Comparison of ENCODE assay signal across 9 mouse cellular contexts in the genomic region with DNA sequence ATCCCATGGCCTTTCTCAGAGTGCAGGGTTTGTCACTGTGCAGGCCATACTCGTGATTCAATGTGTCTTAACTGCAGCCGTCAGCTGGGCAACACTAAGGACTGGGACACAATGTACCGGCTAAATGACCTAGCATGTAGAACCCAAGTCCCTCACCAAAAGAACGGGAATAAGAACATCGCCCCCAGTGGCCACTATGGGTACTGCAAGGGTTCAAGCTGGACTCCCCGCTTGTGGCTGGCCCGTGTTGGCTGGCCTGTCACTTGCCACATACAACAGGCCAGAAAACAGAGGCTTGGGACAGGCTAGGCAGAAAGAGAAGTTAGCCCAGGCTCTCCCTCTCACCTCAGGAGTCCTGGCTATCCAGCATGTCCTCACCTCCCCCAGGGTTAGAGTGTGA.
DNase-seq lines count a peak whose midpoint lies in the region; ATAC-seq and TF ChIP-seq lines count a peak whose summit lies in the region.
"Had no signal": no experiment of that assay in that cellular context is flagged by ENCODE, and none has a peak within 500 bp of the region (broad histone marks: within the 10 kb centered on the region; RNA-seq: fewer than 3 reads in every experiment).

No protein-coding gene starts in this region.

- H3K4me1 ChIP-seq in kidney, embryonic 15.5 days = peaks cover 19% of the 10 kb centered on the region
- no peaks in the 10 kb centered on the region for H3K4me1 ChIP-seq in CH12.LX (ENCODE audit: control insufficient read depth in 1 of 2, insufficient read depth in 2 of 2)
- no peaks in the 10 kb centered on the region for H3K4me1 ChIP-seq in liver, embryonic 14.5 days (replicated peaks; ENCODE audit: control insufficient read depth in 2 of 2, insufficient read depth in 2 of 2, low read length in 1 of 2)
- H3K4me1 ChIP-seq in testis, adult 2 months (ENCODE audit: control insufficient read depth, insufficient read depth, low read length) = peaks cover 18% of the 10 kb centered on the region

- no peak for TF ChIP-seq EP300 in CH12.LX (IDR thresholded peaks at IDR 0.05; ENCODE audit: low read length)
- no peak for TF ChIP-seq EP300 in liver, embryonic 14.5 days (IDR thresholded peaks at IDR 0.05; ENCODE audit: low read depth)

- TF ChIP-seq CTCF in CH12.LX (conservative IDR thresholded peaks at IDR 0.05 in 1 of 2, IDR thresholded peaks at IDR 0.05 in 1 of 2; ENCODE audit: low read depth in 2 of 2, low read length in 2 of 2) = peak; percentile 55 to 62; a peak in 3 of 4 replicates
- TF ChIP-seq CTCF in liver, embryonic 14.5 days (IDR thresholded peaks at IDR 0.05; ENCODE audit: low read depth) = peak; percentile 89
- peak; percentile 95 for TF ChIP-seq CTCF in testis, adult 2 months (IDR thresholded peaks at IDR 0.05; ENCODE audit: control insufficient read depth, insufficient read depth, insufficient replicate concordance, low read depth, low read length)

- H3K9ac ChIP-seq in kidney, embryonic 15.5 days = no peak overlapping the region
- H3K9ac ChIP-seq in CH12.LX (ENCODE audit: insufficient read depth, low read depth) = no peak overlapping the region
- no peak overlapping the region for H3K9ac ChIP-seq in liver, embryonic 14.5 days (replicated peaks)
- H3K9ac ChIP-seq: embryonic facial prominence, embryonic 13.5 days had no signal

- H3K4me3 ChIP-seq in kidney, embryonic 15.5 days (replicated peaks) = no peak overlapping the region
- no peak overlapping the region for H3K4me3 ChIP-seq in CH12.LX (replicated peaks in 1 of 3; ENCODE audit: low read depth in 2 of 3, low read length in 2 of 3, poor library complexity in 1 of 3)
- H3K4me3 ChIP-seq in liver, embryonic 14.5 days (ENCODE audit: insufficient read depth in 1 of 2, low read depth in 2 of 2, low read length in 2 of 2) = no peak overlapping the region
- no peak overlapping the region for H3K4me3 ChIP-seq in testis, adult 2 months (ENCODE audit: control insufficient read depth, low read depth, low read length)
- H3K4me3 ChIP-seq: embryonic facial prominence, embryonic 13.5 days had no signal

- H3K27me3 ChIP-seq in kidney, embryonic 15.5 days = peaks cover 52% of the 10 kb centered on the region
- H3K27me3 ChIP-seq in CH12.LX (replicated peaks) = no peaks in the 10 kb centered on the region
- no peaks in the 10 kb centered on the region; the same call in 1 of the 2 replicates for H3K27me3 ChIP-seq in liver, embryonic 14.5 days (ENCODE audit: control insufficient read depth, insufficient read depth, low read length)
- no peaks in the 10 kb centered on the region; the same call in 1 of the 2 replicates for H3K27me3 ChIP-seq in testis, adult 2 months (ENCODE audit: control insufficient read depth, insufficient read depth, low read length)

- no peak for TF ChIP-seq POLR2A in CH12.LX (IDR thresholded peaks at IDR 0.05; ENCODE audit: low read depth, low read length)
- TF ChIP-seq POLR2A in testis, adult 2 months (IDR thresholded peaks at IDR 0.05; ENCODE audit: control insufficient read depth, low read depth, low read length) = no peak

- WGBS in kidney, embryonic 15.5 days = 43% methylated on average over 7 of the region's 7 CpGs
- 27% methylated on average over 7 of the region's 7 CpGs for WGBS in liver, embryonic 14.5 days (ENCODE audit: insufficient replicate concordance)

- no peak for TF ChIP-seq RAD21 in CH12.LX (IDR thresholded peaks at IDR 0.05; ENCODE audit: low read depth, low read length)

- peak; percentile 26 for DNase-seq in kidney, adult 11 months
- DNase-seq in CH12.LX (ENCODE audit: extremely low read depth) = no peak
- peak; percentile 42 to 63 for DNase-seq in adrenal gland, adult 18-20 months (ENCODE audit: low spot score in 2 of 2)
- peak in 2 of 3 experiments; percentile 7 to 10 for DNase-seq in liver, embryonic 14.5 days (ENCODE audit: low read depth in 3 of 3, low spot score in 3 of 3)
- DNase-seq in urinary bladder, postnatal 4 days (ENCODE audit: low spot score in 2 of 2) = no peak

- H3K79me2 ChIP-seq in CH12.LX (replicated peaks; ENCODE audit: control insufficient read depth, extremely low read depth, insufficient read depth, poor library complexity, severe bottlenecking) = no peaks in the 10 kb centered on the region

- H3K36me3 ChIP-seq in kidney, embryonic 15.5 days = no peaks in the 10 kb centered on the region
- H3K36me3 ChIP-seq in CH12.LX (replicated peaks in 1 of 2; ENCODE audit: control insufficient read depth in 1 of 2, insufficient read depth in 1 of 2, low read length in 1 of 2) = no peaks in the 10 kb centered on the region
- H3K36me3 ChIP-seq in liver, embryonic 14.5 days (replicated peaks; ENCODE audit: control insufficient read depth, insufficient read depth, low read depth) = no peaks in the 10 kb centered on the region
- no peaks in the 10 kb centered on the region for H3K36me3 ChIP-seq in testis, adult 2 months (ENCODE audit: control insufficient read depth, insufficient read depth, low read length)
- H3K36me3 ChIP-seq: embryonic facial prominence, embryonic 13.5 days had no signal

- H3K4me2 ChIP-seq in kidney, embryonic 15.5 days = no peak overlapping the region
- H3K4me2 ChIP-seq in CH12.LX (ENCODE audit: insufficient read depth, low read depth, poor library complexity, severe bottlenecking) = no peak overlapping the region
- H3K4me2 ChIP-seq in liver, embryonic 14.5 days (ENCODE audit: low read depth) = no peak overlapping the region
- H3K4me2 ChIP-seq: embryonic facial prominence, embryonic 13.5 days had no signal

- dilution Hi-C loops in CH12.LX (cut with MboI; ENCODE audit: extremely low pct_ligation_motif_present, extremely low pct_unique_long_range_greater_than_20kb, low sequenced_read_pairs) = no loop called here

- in situ Hi-C loops in CH12.LX (cut with MboI; ENCODE audit: low pct_ligation_motif_present, low pct_unique_long_range_greater_than_20kb, low sequenced_read_pairs) = no loop called here

- no peak overlapping the region for H3K27ac ChIP-seq in kidney, embryonic 15.5 days
- H3K27ac ChIP-seq in CH12.LX (ENCODE audit: insufficient read depth, low read depth) = no peak overlapping the region
- no peak overlapping the region for H3K27ac ChIP-seq in liver, embryonic 14.5 days
- no peak overlapping the region for H3K27ac ChIP-seq in testis, adult 2 months (ENCODE audit: control insufficient read depth, insufficient read depth, low read depth, low read length)
- H3K27ac ChIP-seq: embryonic facial prominence, embryonic 13.5 days had no signal

- no peak for ATAC-seq in kidney, embryonic 15.5 days (replicated peaks; ENCODE audit: low FRiP score)
- ATAC-seq in common myeloid progenitor, adult 5-6 weeks (replicated peaks; ENCODE audit: low read depth, poor library complexity, severe bottlenecking) = 0 out of 2 replicates have a peak, but pooled peaks have one; percentile 25
- ATAC-seq in liver, embryonic 14.5 days (ENCODE audit: insufficient read depth) = no peak

- H3K9me3 ChIP-seq in kidney, embryonic 15.5 days (replicated peaks) = no peaks in the 10 kb centered on the region
- H3K9me3 ChIP-seq in CH12.LX (replicated peaks; ENCODE audit: low read length) = peaks cover 83% of the 10 kb centered on the region
- no peaks in the 10 kb centered on the region for H3K9me3 ChIP-seq in liver, embryonic 14.5 days (ENCODE audit: control insufficient read depth, low read length)
- H3K9me3 ChIP-seq: embryonic facial prominence, embryonic 13.5 days had no signal

TF ChIP-seq in CH12.LX, 34 proteins besides CTCF, POLR2A, EP300 and RAD21:
- TF ChIP-seq CHD2 (IDR thresholded peaks at IDR 0.05; ENCODE audit: low read length) (no peak), RCOR1 (conservative IDR thresholded peaks at IDR 0.05; ENCODE audit: low read depth, low read length) (no peak), GABPA (IDR thresholded peaks at IDR 0.05; ENCODE audit: insufficient replicate concordance, low read depth, low read length) (no peak), MAX (IDR thresholded peaks at IDR 0.05; ENCODE audit: low read length) (no peak), USF1 (IDR thresholded peaks at IDR 0.05; ENCODE audit: low read depth, low read length) (no peak), POLR2AphosphoS2 (IDR thresholded peaks at IDR 0.05; ENCODE audit: low read depth, low read length) (no peak), KAT2A (IDR thresholded peaks at IDR 0.05; ENCODE audit: insufficient replicate concordance, low read length) (no peak), NELFE (IDR thresholded peaks at IDR 0.05; ENCODE audit: low read depth, low read length) (no peak)
TF ChIP-seq in CH12.LX: peak in this region for 0.

Comparison
In these comparisons a context has a peak if more than half of its experiments do, and no peak if none do; other contexts are left out.
1. DNase-seq: peak in kidney, adult 11 months (single experiment), adrenal gland, adult 18-20 months (2 of 2) and liver, embryonic 14.5 days (2 of 3); none in CH12.LX (single experiment) and urinary bladder, postnatal 4 days (0 of 2).
2. Peak in every context shown above with its lines, with median percentiles within 50 percentile points of each other: CTCF ChIP-seq.